34 mouse cellular contexts compared by ENCODE assay signal in the genomic region with DNA sequence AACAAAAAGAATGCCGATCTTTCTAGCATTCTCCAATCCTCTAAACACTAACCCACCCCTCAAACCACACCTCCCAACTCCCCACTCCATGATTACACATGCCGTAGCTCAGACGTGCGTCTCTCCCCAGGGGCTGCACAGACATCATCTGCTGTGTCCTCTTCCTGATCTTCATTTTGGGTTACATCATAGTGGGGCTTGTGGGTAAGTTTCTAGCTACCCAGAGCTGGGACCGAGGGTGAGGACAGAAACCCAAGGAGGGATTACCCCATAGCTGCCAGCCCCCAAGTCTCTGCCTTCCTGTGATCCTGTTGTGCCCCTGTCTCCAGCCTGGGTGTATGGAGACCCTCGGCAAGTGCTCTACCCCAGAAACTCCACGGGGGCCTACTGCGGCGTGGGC. TPM values are rescaled to one million over a fixed set of nuclear protein-coding genes. Genes with fewer than 3 reads are reported as not detected.
DNase-seq lines count a peak whose midpoint lies in the region; ATAC-seq and TF ChIP-seq lines count a peak whose summit lies in the region.
"Had no signal": no experiment of that assay in that cellular context is flagged by ENCODE, and none has a peak within 500 bp of the region (broad histone marks: within the 10 kb centered on the region; RNA-seq: fewer than 3 reads in every experiment).

No protein-coding gene starts in this region.

- no peak for TF ChIP-seq POLR2A in small intestine, adult 2 months (IDR thresholded peaks at IDR 0.05; ENCODE audit: low read depth, low read length)

- no peak for ATAC-seq in midbrain, embryonic 11.5 days (ENCODE audit: low FRiP score)
- no peak for ATAC-seq in midbrain, postnatal 0 days (ENCODE audit: low FRiP score)
- ATAC-seq in granulocyte monocyte progenitor cell, adult 5-6 weeks (replicated peaks; ENCODE audit: poor library complexity, severe bottlenecking), result peak; percentile 78
- no peak for ATAC-seq in intestine, postnatal 0 days
- ATAC-seq: forebrain, embryonic 13.5 days; forebrain, embryonic 16.5 days; hindbrain, embryonic 16.5 days had no signal

- no peak for TF ChIP-seq CTCF in midbrain, postnatal 0 days (IDR thresholded peaks at IDR 0.05)
- TF ChIP-seq CTCF in intestine, postnatal 0 days (IDR thresholded peaks at IDR 0.05; ENCODE audit: low read depth), result no peak
- TF ChIP-seq CTCF in small intestine, adult 2 months (IDR thresholded peaks at IDR 0.05; ENCODE audit: extremely low read depth, insufficient read length, insufficient replicate concordance, low read depth, low read length), result no peak

- no peak overlapping the region for H3K4me3 ChIP-seq in midbrain, embryonic 11.5 days (ENCODE audit: low read depth, low read length)
- H3K4me3 ChIP-seq in midbrain, postnatal 0 days (ENCODE audit: low read depth, low read length), result no peak overlapping the region
- no peak overlapping the region for H3K4me3 ChIP-seq in intestine, postnatal 0 days (ENCODE audit: low read depth, low read length)
- 0 out of 2 replicates have a peak overlapping the region, but pooled peaks have one; percentile 2 for H3K4me3 ChIP-seq in small intestine, adult 2 months (ENCODE audit: low read depth, low read length)
- H3K4me3 ChIP-seq: forebrain, embryonic 10.5 days; forebrain, embryonic 13.5 days; heart, adult 2 months; heart, embryonic 12.5 days; heart, embryonic 15.5 days; hindbrain, embryonic 10.5 days; hindbrain, embryonic 13.5 days had no signal

- no peak overlapping the region for H3K9ac ChIP-seq in midbrain, embryonic 11.5 days (ENCODE audit: low read length)
- no peak overlapping the region for H3K9ac ChIP-seq in midbrain, postnatal 0 days (replicated peaks; ENCODE audit: low read length, poor library complexity, severe bottlenecking)
- H3K9ac ChIP-seq in intestine, postnatal 0 days (ENCODE audit: low read depth, low read length), result no peak overlapping the region
- H3K9ac ChIP-seq: forebrain, embryonic 13.5 days; heart, embryonic 12.5 days; heart, embryonic 15.5 days; hindbrain, embryonic 13.5 days had no signal

- no peak overlapping the region for H3K4me2 ChIP-seq in midbrain, embryonic 11.5 days
- H3K4me2 ChIP-seq in midbrain, postnatal 0 days (ENCODE audit: low read depth, low read length, poor library complexity, severe bottlenecking), result no peak overlapping the region
- peak overlapping the region; percentile 6; the same call in 1 of the 2 replicates for H3K4me2 ChIP-seq in intestine, postnatal 0 days (replicated peaks; ENCODE audit: low read depth)
- H3K4me2 ChIP-seq: forebrain, embryonic 13.5 days; heart, embryonic 12.5 days; heart, embryonic 15.5 days; hindbrain, embryonic 13.5 days had no signal

- no peak overlapping the region for H3K27ac ChIP-seq in midbrain, embryonic 11.5 days (ENCODE audit: low read depth, low read length)
- H3K27ac ChIP-seq in midbrain, postnatal 0 days (ENCODE audit: low read depth, low read length), result no peak overlapping the region
- no peak overlapping the region for H3K27ac ChIP-seq in intestine, postnatal 0 days (ENCODE audit: low read depth, low read length)
- peak overlapping the region; percentile 67 for H3K27ac ChIP-seq in small intestine, adult 2 months (ENCODE audit: insufficient read depth, low read depth, low read length)
- H3K27ac ChIP-seq: forebrain, embryonic 10.5 days; forebrain, embryonic 13.5 days; heart, adult 2 months; heart, embryonic 15.5 days; hindbrain, embryonic 10.5 days; hindbrain, embryonic 13.5 days had no signal

- 81% methylated on average over 9 of the region's 9 CpGs for WGBS in midbrain, embryonic 11.5 days
- 81% methylated on average over 9 of the region's 9 CpGs for WGBS in midbrain, postnatal 0 days
- 67% methylated on average over 9 of the region's 9 CpGs for WGBS in intestine, postnatal 0 days
- WGBS in small intestine, adult 2 months, result 72% methylated on average over 9 of the region's 9 CpGs

- peak; percentile 23 for DNase-seq in midbrain, embryonic 11.5 days (ENCODE audit: low spot score, missing footprints)
- no peak for DNase-seq in midbrain, postnatal 0 days (ENCODE audit: low spot score)
- DNase-seq in right cerebral cortex, postnatal 10 days (ENCODE audit: low spot score in 2 of 2), result no peak
- DNase-seq in gastrocnemius, adult 18-20 months (ENCODE audit: low spot score), result no peak
- DNase-seq in adrenal gland, adult (ENCODE audit: inconsistent age in 2 of 2, low spot score in 1 of 2), result no peak
- DNase-seq: adrenal gland, adult 8-10 months; adrenal gland, postnatal 25 days; B cell, adult 2 months; cerebellum, adult 11-12 months; cerebellum, adult 8-10 months; cerebellum, postnatal 14 days; heart, adult 2 months; heart, postnatal 10 days; heart, postnatal 36 days; kidney, adult 11 months had no signal

- no peaks in the 10 kb centered on the region for H3K9me3 ChIP-seq in midbrain, embryonic 11.5 days (ENCODE audit: control insufficient read depth, low read length)
- H3K9me3 ChIP-seq in midbrain, postnatal 0 days (ENCODE audit: low read length), result no peaks in the 10 kb centered on the region
- H3K9me3 ChIP-seq in intestine, postnatal 0 days (ENCODE audit: control insufficient read depth), result no peaks in the 10 kb centered on the region
- H3K9me3 ChIP-seq: forebrain, embryonic 10.5 days; forebrain, embryonic 13.5 days; G1E; heart, embryonic 12.5 days; heart, embryonic 15.5 days; hindbrain, embryonic 10.5 days; hindbrain, embryonic 13.5 days had no signal

- no peaks in the 10 kb centered on the region; the same call in 1 of the 2 replicates for H3K4me1 ChIP-seq in midbrain, embryonic 11.5 days (ENCODE audit: control insufficient read depth, insufficient read depth, low read length)
- no peaks in the 10 kb centered on the region for H3K4me1 ChIP-seq in midbrain, postnatal 0 days (ENCODE audit: insufficient read depth, low read length)
- no peaks in the 10 kb centered on the region; the same call in 1 of the 2 replicates for H3K4me1 ChIP-seq in intestine, postnatal 0 days (replicated peaks; ENCODE audit: control insufficient read depth, insufficient read depth, low read length)
- peaks cover 14% of the 10 kb centered on the region for H3K4me1 ChIP-seq in small intestine, adult 2 months (ENCODE audit: control insufficient read depth, insufficient read depth, insufficient read length, low read length)
- H3K4me1 ChIP-seq: forebrain, embryonic 13.5 days; hindbrain, embryonic 13.5 days had no signal

- H3K27me3 ChIP-seq in midbrain, embryonic 11.5 days (ENCODE audit: control insufficient read depth, insufficient read depth, low read length), result no peaks in the 10 kb centered on the region
- H3K27me3 ChIP-seq in midbrain, postnatal 0 days (ENCODE audit: insufficient read depth, low read length), result no peaks in the 10 kb centered on the region
- H3K27me3 ChIP-seq in intestine, postnatal 0 days (replicated peaks; ENCODE audit: control insufficient read depth, insufficient read depth, low read length), result no peaks in the 10 kb centered on the region
- H3K27me3 ChIP-seq in small intestine, adult 2 months (ENCODE audit: control insufficient read depth, insufficient read depth, low read length), result no peaks in the 10 kb centered on the region
- H3K27me3 ChIP-seq: CH12.LX; forebrain, embryonic 13.5 days; heart, embryonic 12.5 days; heart, embryonic 15.5 days; hindbrain, embryonic 13.5 days had no signal

- H3K36me3 ChIP-seq in midbrain, embryonic 11.5 days (ENCODE audit: control insufficient read depth, insufficient read depth, low read length), result peaks cover 11% of the 10 kb centered on the region
- H3K36me3 ChIP-seq in midbrain, postnatal 0 days (ENCODE audit: insufficient read depth, low read length), result peaks cover 17% of the 10 kb centered on the region
- peaks cover 33% of the 10 kb centered on the region for H3K36me3 ChIP-seq in intestine, postnatal 0 days (ENCODE audit: control insufficient read depth, insufficient read depth)
- peaks cover 29% of the 10 kb centered on the region for H3K36me3 ChIP-seq in small intestine, adult 2 months (ENCODE audit: control insufficient read depth, insufficient read depth, low read length)

RNA-seq across cellular contexts. Expression of gene Slc44a4, which starts 2.9 kb away (rescaled TPM):
- not detected in 2 replicates for polyA plus RNA-seq in midbrain, embryonic 11.5 days (2014; fragmentation: Nextera tagmentation; extraction: Ambion mirVana)
- 0.49 TPM in 1 of 2 replicates, not detected in the other for total RNA-seq in midbrain, postnatal 0 days (2014; rRNA removed)
- polyA plus RNA-seq in midbrain, postnatal 0 days (2015; fragmentation: Nextera tagmentation; extraction: Ambion mirVana), result 0.11 TPM in 1 of 2 replicates, not detected in the other
- total RNA-seq in granulocyte monocyte progenitor cell, adult 5-6 weeks (2014; fragmentation: Nextera tagmentation), result 0.41 TPM in 1 of 2 replicates, not detected in the other
- 0.78 and 1.8 TPM in 2 replicates for total RNA-seq in granulocyte monocyte progenitor cell, adult 5-6 weeks (2017)
- polyA plus RNA-seq in intestine, postnatal 0 days (2015; fragmentation: Nextera tagmentation; extraction: Ambion mirVana), result 119 and 128 TPM in 2 replicates
- 64.8 and 101 TPM in 2 replicates for polyA plus RNA-seq in small intestine, adult 2 months (2012; rRNA removed)
- not detected for total RNA-seq in gastrocnemius, adult 18-20 months (2021)
- total RNA-seq: G1E; gastrocnemius, postnatal 25 days; heart, adult 2 months; heart, postnatal 10 days; heart, postnatal 36 days had no signal
- polyA plus RNA-seq: forebrain, embryonic 13.5 days; G1E; hindbrain, embryonic 10.5 days; hindbrain, embryonic 13.5 days had no signal

RNA-seq across cellular contexts. Expression of gene Neu1, which starts 13.9 kb away (rescaled TPM):
- 11.0 and 12.3 TPM in 2 replicates for polyA plus RNA-seq in midbrain, embryonic 11.5 days (2014; fragmentation: Nextera tagmentation; extraction: Ambion mirVana)
- total RNA-seq in midbrain, postnatal 0 days (2014; rRNA removed), result 43.3 and 96.3 TPM in 2 replicates
- 42.7 and 47.3 TPM in 2 replicates for polyA plus RNA-seq in midbrain, postnatal 0 days (2015; fragmentation: Nextera tagmentation; extraction: Ambion mirVana)
- total RNA-seq in granulocyte monocyte progenitor cell, adult 5-6 weeks (2014; fragmentation: Nextera tagmentation), result 30.3 and 35.3 TPM in 2 replicates
- 27.0 and 32.4 TPM in 2 replicates for total RNA-seq in granulocyte monocyte progenitor cell, adult 5-6 weeks (2017)
- polyA plus RNA-seq in intestine, postnatal 0 days (2015; fragmentation: Nextera tagmentation; extraction: Ambion mirVana), result 522 and 580 TPM in 2 replicates
- 21.2 and 68.8 TPM in 2 replicates for polyA plus RNA-seq in small intestine, adult 2 months (2012; rRNA removed)
- total RNA-seq in gastrocnemius, adult 18-20 months (2021), result 10 to 100 TPM in 1 of 2 experiments, 1 to 10 TPM in 1; 9.1 to 10.2 TPM

RNA-seq across cellular contexts. Expression of gene Ehmt2, which starts 18.9 kb away (rescaled TPM):
- polyA plus RNA-seq in midbrain, embryonic 11.5 days (2014; fragmentation: Nextera tagmentation; extraction: Ambion mirVana), result 56.9 and 60.5 TPM in 2 replicates
- 312 and 375 TPM in 2 replicates for total RNA-seq in midbrain, postnatal 0 days (2014; rRNA removed)
- 58.8 and 69.0 TPM in 2 replicates for polyA plus RNA-seq in midbrain, postnatal 0 days (2015; fragmentation: Nextera tagmentation; extraction: Ambion mirVana)
- total RNA-seq in granulocyte monocyte progenitor cell, adult 5-6 weeks (2014; fragmentation: Nextera tagmentation), result 78.2 and 87.0 TPM in 2 replicates
- 90.9 and 120 TPM in 2 replicates for total RNA-seq in granulocyte monocyte progenitor cell, adult 5-6 weeks (2017)
- polyA plus RNA-seq in intestine, postnatal 0 days (2015; fragmentation: Nextera tagmentation; extraction: Ambion mirVana), result 35.8 and 40.3 TPM in 2 replicates
- polyA plus RNA-seq in small intestine, adult 2 months (2012; rRNA removed), result 101 and 242 TPM in 2 replicates
- total RNA-seq in gastrocnemius, adult 18-20 months (2021), result 10 to 100 TPM; 26.7 to 29.5 TPM

RNA-seq across cellular contexts. Expression of gene C2, which starts 19.1 kb away (rescaled TPM):
- 0.83 and 1.5 TPM in 2 replicates for polyA plus RNA-seq in midbrain, embryonic 11.5 days (2014; fragmentation: Nextera tagmentation; extraction: Ambion mirVana)
- total RNA-seq in midbrain, postnatal 0 days (2014; rRNA removed), result 2.9 and 3.1 TPM in 2 replicates
- polyA plus RNA-seq in midbrain, postnatal 0 days (2015; fragmentation: Nextera tagmentation; extraction: Ambion mirVana), result 6.0 and 7.0 TPM in 2 replicates
- total RNA-seq in granulocyte monocyte progenitor cell, adult 5-6 weeks (2014; fragmentation: Nextera tagmentation), result 1.5 and 7.7 TPM in 2 replicates
- 0.47 TPM in 1 of 2 replicates, not detected in the other for total RNA-seq in granulocyte monocyte progenitor cell, adult 5-6 weeks (2017)
- polyA plus RNA-seq in intestine, postnatal 0 days (2015; fragmentation: Nextera tagmentation; extraction: Ambion mirVana), result 60.3 and 66.2 TPM in 2 replicates
- polyA plus RNA-seq in small intestine, adult 2 months (2012; rRNA removed), result 4.3 and 10.6 TPM in 2 replicates
- total RNA-seq in gastrocnemius, adult 18-20 months (2021), result 1 to 10 TPM; 1.5 to 1.6 TPM

RNA-seq across cellular contexts. Expression of gene Gm20547, which starts 35.3 kb away (rescaled TPM):
- 0.05 and 0.15 TPM in 2 replicates for polyA plus RNA-seq in midbrain, embryonic 11.5 days (2014; fragmentation: Nextera tagmentation; extraction: Ambion mirVana)
- not detected in 2 replicates for total RNA-seq in midbrain, postnatal 0 days (2014; rRNA removed)
- polyA plus RNA-seq in midbrain, postnatal 0 days (2015; fragmentation: Nextera tagmentation; extraction: Ambion mirVana), result 0.10 and 0.25 TPM in 2 replicates
- not detected in 2 replicates for total RNA-seq in granulocyte monocyte progenitor cell, adult 5-6 weeks (2014; fragmentation: Nextera tagmentation)
- not detected in 2 replicates for total RNA-seq in granulocyte monocyte progenitor cell, adult 5-6 weeks (2017)
- polyA plus RNA-seq in intestine, postnatal 0 days (2015; fragmentation: Nextera tagmentation; extraction: Ambion mirVana), result not detected in 2 replicates
- not detected in 2 replicates for polyA plus RNA-seq in small intestine, adult 2 months (2012; rRNA removed)
- not detected for total RNA-seq in gastrocnemius, adult 18-20 months (2021)
- total RNA-seq: adrenal gland, postnatal 25 days; CH12.LX; G1E; gastrocnemius, adult 8-10 months; gastrocnemius, postnatal 25 days; heart, adult 2 months; heart, postnatal 10 days; heart, postnatal 36 days had no signal
- polyA plus RNA-seq: brain, embryonic 14.5 days; embryonic facial prominence, embryonic 11.5 days; embryonic facial prominence, embryonic 14.5 days; forebrain, embryonic 13.5 days; forebrain, embryonic 16.5 days; G1E; gonadal fat pad, adult 2 months; heart, adult 2 months; heart, embryonic 12.5 days; heart, embryonic 15.5 days; hindbrain, embryonic 10.5 days; hindbrain, embryonic 13.5 days; hindbrain, embryonic 16.5 days had no signal

Comparison
In these comparisons a context has a peak if more than half of its experiments do, and no peak if none do; other contexts are left out.
1. RNA of gene Slc44a4, which starts 2.9 kb away (polyA plus RNA-seq): 119 to 128 TPM in intestine, postnatal 0 days and 64.8 to 101 TPM in small intestine, adult 2 months; 0.11 TPM in midbrain, postnatal 0 days and not detected in midbrain, embryonic 11.5 days; every median in the first group is over 10 times any median in the second.